Mouse (Mus musculus) midbrain, embryonic 11.5 days (tissue): ENCODE data around the gene Nostrin. TPM values are rescaled to one million over a fixed set of nuclear protein-coding genes. Genes with fewer than 3 reads are reported as not detected.

Experiments used
- ATAC-seq: fragments of 200-750 bp; cut with Nextera tagmentation; 2 replicates; pipeline ENCODE4 v1.8.0; 2017; ENCODE audit warnings: moderate TSS enrichment, moderate library complexity; ENCODE audit not compliant: low FRiP score
- DNase-seq: peaks from one replicate; pipeline ENCODE4 v3.0.0; 2015; ENCODE audit warnings: low spot score; ENCODE audit errors: missing footprints
- H3K27ac ChIP-seq: fragments of 300-500 bp; sonication (generic); 2 replicates; pipeline ENCODE4 v1.5.1; 2014; ENCODE audit warnings: low read depth, low read length
- H3K27me3 ChIP-seq: fragments of 300-500 bp; sonication (generic); 2 replicates; pipeline ENCODE4 v1.6.1; 2014; ENCODE audit warnings: mild to moderate bottlenecking, low read length, moderate library complexity, mixed read lengths; ENCODE audit not compliant: control insufficient read depth, insufficient read depth
- H3K36me3 ChIP-seq: fragments of 300-500 bp; sonication (generic); 2 replicates; pipeline ENCODE4 v1.6.1; 2014; ENCODE audit warnings: mild to moderate bottlenecking, low read length, moderate library complexity, mixed read lengths; ENCODE audit not compliant: control insufficient read depth, insufficient read depth
- H3K4me1 ChIP-seq: fragments of 300-500 bp; sonication (generic); 2 replicates; pipeline ENCODE4 v1.6.1; 2014; ENCODE audit warnings: low read length; ENCODE audit not compliant: control insufficient read depth, insufficient read depth
- H3K4me2 ChIP-seq: fragments of 300-500 bp; sonication (generic); 2 replicates; pipeline ENCODE4 v1.6.1; 2014; ENCODE audit warnings: mild to moderate bottlenecking, moderate library complexity
- H3K4me3 ChIP-seq: fragments of 300-500 bp; sonication (generic); 2 replicates; pipeline ENCODE4 v1.5.1; 2014; ENCODE audit warnings: low read depth, low read length
- H3K9ac ChIP-seq: fragments of 300-500 bp; sonication (generic); 2 replicates; pipeline ENCODE4 v1.6.1; 2014; ENCODE audit warnings: low read length
- H3K9me3 ChIP-seq: fragments of 300-500 bp; sonication (generic); 2 replicates; pipeline ENCODE4 v1.6.1; 2016; ENCODE audit warnings: low read length; ENCODE audit not compliant: control insufficient read depth
- WGBS: fragments of 180-500 bp; shearing (Covaris S2); extraction: QIAGEN DNeasy Blood & Tissue Kit; methylation state at CpG from one replicate; pipeline ENCODE4 v1.1.7; 2014; 5-methylcytosine and 5-hydroxymethylcytosine counted together
- polyA plus RNA-seq: library from polyadenylated mRNA; unstranded; fragments of >200 nt; fragmentation: Nextera tagmentation; extraction: Ambion mirVana; gene quantifications from 2 replicates; pipeline ENCODE4 v1.2.1, GENCODE M21; 2014

Nostrin gene
- polyA plus RNA-seq, 1 experiment from 2014 or later: 1.2 TPM

DNA sequence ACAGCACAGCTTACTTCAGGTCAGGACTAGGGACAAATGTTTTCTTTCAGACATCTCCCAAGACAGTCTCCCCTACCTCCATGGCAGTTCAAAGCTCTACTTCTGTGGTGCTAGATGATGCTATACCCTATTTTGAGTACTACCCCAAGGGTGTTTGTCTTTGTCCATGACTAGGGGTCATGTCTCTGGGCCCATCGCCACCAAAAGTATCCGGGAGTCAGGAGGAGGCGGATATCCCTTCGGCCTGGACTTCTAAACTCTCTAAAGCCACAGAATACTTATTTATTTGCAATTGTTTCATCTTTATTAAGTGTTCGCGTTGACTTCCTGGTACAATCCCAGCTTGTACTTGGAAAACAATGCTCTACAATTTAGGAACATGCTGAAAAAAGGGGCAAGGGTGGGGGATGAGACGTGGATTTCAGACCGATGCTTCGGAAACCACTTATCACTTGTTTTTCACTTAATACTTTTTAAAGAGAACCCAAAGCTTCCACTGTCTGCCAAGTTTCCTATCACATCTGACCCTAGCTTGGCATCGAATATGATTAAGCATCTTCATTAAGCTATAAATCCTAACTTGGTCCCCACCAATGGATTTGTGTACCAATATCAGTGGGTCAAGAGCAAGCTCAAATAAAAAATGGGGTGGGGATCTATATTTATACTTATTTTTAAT is 1.9 kb downstream of the Nostrin start:
- ATAC-seq: no peak
- no peak overlapping the region for H3K4me2 ChIP-seq
- no peaks in the 10 kb centered on the region for H3K27me3 ChIP-seq
- no peak overlapping the region for H3K9ac ChIP-seq
- 90% methylated on average over 10 of the region's 10 CpGs for WGBS
- no peak overlapping the region for H3K27ac ChIP-seq
- H3K36me3 ChIP-seq: no peaks in the 10 kb centered on the region
- no peak overlapping the region for H3K4me3 ChIP-seq
- DNase-seq: no peak
- H3K9me3 ChIP-seq: no peaks in the 10 kb centered on the region
- no peaks in the 10 kb centered on the region for H3K4me1 ChIP-seq

DNA sequence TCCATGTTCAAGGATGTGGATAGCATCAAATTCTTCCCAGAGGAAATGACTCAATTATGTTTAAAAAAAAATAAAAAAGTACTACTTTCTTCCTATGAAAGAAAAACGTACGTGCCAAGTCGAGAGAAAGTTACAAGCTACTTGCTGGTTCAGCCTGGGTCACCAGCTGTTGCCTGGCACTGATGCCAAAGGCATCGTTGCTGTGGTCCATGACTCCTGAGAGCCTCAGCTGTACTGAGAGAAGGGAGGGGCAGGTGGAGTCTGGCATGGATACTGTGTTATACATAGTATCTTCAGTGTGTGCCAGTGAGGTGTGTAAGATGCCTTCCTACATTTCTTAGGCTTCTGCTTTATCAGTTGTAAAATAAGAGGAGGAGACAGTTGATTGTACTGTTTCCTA is 3.2 kb downstream of the Nostrin start:
- no peak overlapping the region for H3K4me2 ChIP-seq
- H3K4me3 ChIP-seq: no peak overlapping the region
- no peaks in the 10 kb centered on the region for H3K4me1 ChIP-seq
- H3K27ac ChIP-seq: no peak overlapping the region
- no peaks in the 10 kb centered on the region for H3K36me3 ChIP-seq
- no peaks in the 10 kb centered on the region for H3K9me3 ChIP-seq
- DNase-seq: no peak
- no peak overlapping the region for H3K9ac ChIP-seq
- 93% methylated on average over 4 of the region's 4 CpGs for WGBS
- no peaks in the 10 kb centered on the region for H3K27me3 ChIP-seq
- ATAC-seq: no peak

- no peaks in the 10 kb centered on the region for H3K27me3 ChIP-seq
- WGBS: 65% methylated on average over 2 of the region's 2 CpGs
- no peak overlapping the region for H3K4me3 ChIP-seq
- no peaks in the 10 kb centered on the region for H3K36me3 ChIP-seq
- no peak for DNase-seq
- H3K4me2 ChIP-seq: no peak overlapping the region
- H3K9ac ChIP-seq: no peak overlapping the region
- ATAC-seq: no peak
- no peaks in the 10 kb centered on the region for H3K9me3 ChIP-seq
- no peak overlapping the region for H3K27ac ChIP-seq
- no peaks in the 10 kb centered on the region for H3K4me1 ChIP-seq
These were observed 4.6 kb downstream of the Nostrin start for GRCm38 (mm10) chr2:69140215-69140614.

- H3K4me1 ChIP-seq: no peaks in the 10 kb centered on the region
- no peak for ATAC-seq
- 72% methylated on average over 4 of the region's 4 CpGs for WGBS
- no peak overlapping the region for H3K4me3 ChIP-seq
- H3K9me3 ChIP-seq: no peaks in the 10 kb centered on the region
- H3K4me2 ChIP-seq: no peak overlapping the region
- H3K27me3 ChIP-seq: no peaks in the 10 kb centered on the region
- peak; percentile 51 for DNase-seq
- no peak overlapping the region for H3K27ac ChIP-seq
- H3K9ac ChIP-seq: no peak overlapping the region
- H3K36me3 ChIP-seq: no peaks in the 10 kb centered on the region
These were observed 5.2 kb downstream of the Nostrin start for GRCm38 (mm10) chr2:69140816-69141215.

DNA sequence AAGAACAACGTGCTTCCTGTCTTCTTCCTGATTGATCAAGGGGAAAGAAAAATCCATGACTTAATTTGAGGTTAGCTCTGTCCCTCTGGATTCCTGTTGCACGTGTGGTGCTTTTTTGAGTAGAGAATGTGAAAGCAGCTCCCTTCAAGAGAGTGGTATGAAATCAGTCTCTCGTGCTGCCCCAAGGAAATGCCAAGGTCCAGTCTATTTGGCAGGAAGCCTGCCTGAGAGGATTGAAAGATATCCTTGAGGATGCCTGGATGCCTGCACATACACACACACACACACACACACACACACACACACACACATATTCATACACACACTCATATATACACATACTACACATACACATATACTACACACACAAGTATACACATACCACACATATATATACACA is 13.1 kb downstream of the Nostrin start:
- Histone ChIP-seq H3K27me3 (no peaks in the 10 kb centered on the region), H3K4me3 (no peak overlapping the region), H3K36me3 (no peaks in the 10 kb centered on the region), H3K27ac (no peak overlapping the region), H3K9ac (no peak overlapping the region), H3K4me1 (no peaks in the 10 kb centered on the region), H3K4me2 (no peak overlapping the region), H3K9me3 (no peaks in the 10 kb centered on the region)
- no peak for DNase-seq
- 72% methylated on average over 3 of the region's 3 CpGs for WGBS
- ATAC-seq: no peak

- Histone ChIP-seq H3K4me2 (no peak overlapping the region), H3K9me3 (no peaks in the 10 kb centered on the region), H3K36me3 (no peaks in the 10 kb centered on the region), H3K9ac (no peak overlapping the region), H3K27me3 (no peaks in the 10 kb centered on the region), H3K4me1 (no peaks in the 10 kb centered on the region), H3K4me3 (no peak overlapping the region), H3K27ac (no peak overlapping the region)
- no peak for ATAC-seq
- WGBS: 92% methylated on average over 10 of the region's 10 CpGs
- DNase-seq: no peak
These were observed 13.6 kb downstream of the Nostrin start for GRCm38 (mm10) chr2:69149154-69149553.

GRCm38 (mm10) chr2:69150841-69151240 is 15.2 kb downstream of the Nostrin start:
- no peaks in the 10 kb centered on the region for H3K9me3 ChIP-seq
- H3K27me3 ChIP-seq: no peaks in the 10 kb centered on the region
- ATAC-seq (peak; percentile 40; the same call in 1 of the 2 replicates), DNase-seq (peak; percentile 90)
- no peak overlapping the region for H3K9ac ChIP-seq
- no peaks in the 10 kb centered on the region for H3K36me3 ChIP-seq
- no peaks in the 10 kb centered on the region for H3K4me1 ChIP-seq
- 26% methylated on average over 5 of the region's 5 CpGs for WGBS
- no peak overlapping the region for H3K27ac ChIP-seq
- no peak overlapping the region for H3K4me3 ChIP-seq
- no peak overlapping the region for H3K4me2 ChIP-seq

DNA sequence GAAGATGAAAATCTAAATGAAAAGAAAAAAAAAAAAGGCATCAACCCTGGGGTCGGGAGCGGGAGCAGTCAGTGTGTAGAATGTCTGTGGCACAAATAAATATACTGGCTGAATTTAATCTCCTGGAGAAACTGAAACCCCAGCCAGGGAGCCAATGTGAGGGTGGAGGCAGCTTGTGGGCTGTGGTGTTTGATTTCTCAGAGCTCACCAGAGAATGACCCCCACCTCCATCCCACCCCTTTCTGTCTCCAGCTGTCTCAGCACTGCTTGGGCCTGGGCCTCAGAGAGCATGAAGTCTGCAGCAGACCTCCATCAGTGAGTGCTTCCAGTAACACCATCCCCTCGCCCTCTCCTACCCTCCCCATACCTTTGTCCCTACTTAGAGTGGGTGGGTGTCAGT is 20.3 kb downstream of the Nostrin start:
- no peak for ATAC-seq
- H3K27ac ChIP-seq: no peak overlapping the region
- no peaks in the 10 kb centered on the region for H3K4me1 ChIP-seq
- 65% methylated on average over 3 of the region's 3 CpGs for WGBS
- no peak overlapping the region for H3K4me3 ChIP-seq
- no peaks in the 10 kb centered on the region for H3K36me3 ChIP-seq
- H3K9ac ChIP-seq: no peak overlapping the region
- H3K9me3 ChIP-seq: no peaks in the 10 kb centered on the region
- H3K27me3 ChIP-seq: no peaks in the 10 kb centered on the region
- no peak overlapping the region for H3K4me2 ChIP-seq
- DNase-seq: no peak

DNA sequence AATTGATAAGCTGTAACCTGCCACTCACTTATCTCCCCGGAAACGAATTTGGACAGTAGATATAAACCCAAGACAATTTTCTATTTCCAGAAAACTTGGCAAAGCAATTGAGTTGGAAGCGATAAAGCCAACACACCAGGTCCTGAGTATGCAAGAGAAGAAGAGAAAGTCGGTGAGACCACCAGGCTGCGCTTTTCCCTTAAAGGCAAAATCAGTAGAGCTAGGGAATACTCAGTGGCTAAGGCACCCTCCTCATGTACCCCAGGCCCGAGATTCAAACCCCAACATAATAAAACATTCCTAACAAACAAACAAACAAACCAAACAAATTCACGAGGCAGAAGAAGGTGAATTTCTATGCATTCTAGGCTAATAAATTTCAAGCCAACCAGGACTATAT is 20.7 kb downstream of the Nostrin start:
- Histone ChIP-seq H3K4me1 (no peaks in the 10 kb centered on the region), H3K36me3 (no peaks in the 10 kb centered on the region), H3K27me3 (no peaks in the 10 kb centered on the region), H3K9me3 (no peaks in the 10 kb centered on the region), H3K4me3 (no peak overlapping the region), H3K4me2 (no peak overlapping the region), H3K9ac (no peak overlapping the region), H3K27ac (no peak overlapping the region)
- 78% methylated on average over 7 of the region's 7 CpGs for WGBS
- no peak for ATAC-seq
- peak; percentile 72 for DNase-seq
